Mouse (Mus musculus) heart, postnatal 0 days (tissue): Measurements from ENCODE around the gene Hadh. TPM values are rescaled to one million over a fixed set of nuclear protein-coding genes. Genes with fewer than 3 reads are reported as not detected.
A peak's percentile ranks its signal among the peaks of the same experiment; 100 is the strongest.

Source experiments
- ATAC-seq: fragments of 200-750 bp; cut with Nextera tagmentation; 2 replicates; pipeline ENCODE4 v1.8.0; 2017; ENCODE audit warnings: low read depth, moderate number of reproducible peaks, moderate library complexity; ENCODE audit not compliant: insufficient read depth
- DNase-seq: peaks from one replicate; pipeline ENCODE4 v3.0.0-alpha.2; 2016; ENCODE audit warnings: low spot score
- H3K27ac ChIP-seq: fragments of 300-500 bp; sonication (generic); 2 replicates; pipeline ENCODE4 v1.5.1; 2014; ENCODE audit warnings: low read depth, mild to moderate bottlenecking
- H3K27me3 ChIP-seq: fragments of 300-500 bp; sonication (generic); 2 replicates; pipeline ENCODE4 v1.6.1; 2014; ENCODE audit warnings: low read length, mixed read lengths; ENCODE audit not compliant: control insufficient read depth, insufficient read depth
- H3K36me3 ChIP-seq: fragments of 300-500 bp; sonication (generic); replicated peaks from 2 replicates; pipeline ENCODE4 v1.6.1; 2014; ENCODE audit warnings: low read length, mixed read lengths; ENCODE audit not compliant: control insufficient read depth, insufficient read depth
- H3K4me1 ChIP-seq: fragments of 300-500 bp; sonication (generic); 2 replicates; pipeline ENCODE4 v1.6.1; 2014; ENCODE audit warnings: antibody characterized with exemption; ENCODE audit not compliant: control insufficient read depth, insufficient read depth
- H3K4me2 ChIP-seq: fragments of 300-500 bp; sonication (generic); 2 replicates; pipeline ENCODE4 v1.6.1; 2014; ENCODE audit warnings: low read depth, mild to moderate bottlenecking, low read length, moderate library complexity
- H3K4me3 ChIP-seq: fragments of 300-500 bp; sonication (generic); 2 replicates; pipeline ENCODE4 v1.5.1; 2014; ENCODE audit warnings: low read depth, low read length
- H3K9ac ChIP-seq: fragments of 300-500 bp; sonication (generic); replicated peaks from 2 replicates; pipeline ENCODE4 v1.6.1; 2014; ENCODE audit warnings: low read depth, low read length, mixed read lengths
- H3K9me3 ChIP-seq: fragments of 300-500 bp; sonication (generic); replicated peaks from 2 replicates; pipeline ENCODE4 v1.6.1; 2016; ENCODE audit warnings: low read length; ENCODE audit not compliant: control insufficient read depth
- CTCF ChIP-seq: IDR thresholded peaks from 2 replicates; pipeline ENCODE4 v1.5.1; 2016; ENCODE audit warnings: antibody characterized with exemption, control low read depth, low read depth
- EP300 ChIP-seq: IDR thresholded peaks from 2 replicates; pipeline ENCODE4 v1.6.1; 2016; ENCODE audit warnings: antibody characterized with exemption, low read depth
- WGBS: fragments of 180-500 bp; shearing (Covaris S2); extraction: QIAGEN DNeasy Blood & Tissue Kit; methylation state at CpG from one replicate; pipeline ENCODE4 v1.1.7; 2014; 5-methylcytosine and 5-hydroxymethylcytosine counted together
- polyA plus RNA-seq: library from polyadenylated mRNA; unstranded; fragments of >200 nt; fragmentation: Nextera tagmentation; extraction: Ambion mirVana; gene quantifications from 2 replicates; pipeline ENCODE4 v1.2.1, GENCODE M21; 2015
- total RNA-seq: library from RNA; depleted of rRNA; stranded (reverse); fragments of >200 nt; gene quantifications from 2 replicates; pipeline ENCODE4 v1.2.3, GENCODE M21; 2014; ENCODE audit warnings: low replicate concordance

Hadh gene
- total and polyA plus RNA-seq, 2 experiments from 2014 or later = 237 to 433 TPM

GRCm38 (mm10) chr3:131218636-131219390 lies 53.1 kb downstream of the Hadh start:
- TF ChIP-seq EP300 (no peak), CTCF (no peak)
- Histone ChIP-seq H3K9ac (no peak overlapping the region), H3K27ac (no peak overlapping the region), H3K4me2 (no peak overlapping the region), H3K9me3 (no peaks in the 10 kb centered on the region), H3K36me3 (no peaks in the 10 kb centered on the region), H3K27me3 (no peaks in the 10 kb centered on the region), H3K4me1 (no peaks in the 10 kb centered on the region), H3K4me3 (no peak overlapping the region)
- WGBS = 89% methylated on average over 14 of the region's 14 CpGs
- DNase-seq = no peak
- no peak for ATAC-seq

GRCm38 (mm10) chr3:131214841-131215240 lies 57.1 kb downstream of the Hadh start:
- Histone ChIP-seq H3K4me3 (no peak overlapping the region), H3K9ac (no peak overlapping the region), H3K27me3 (no peaks in the 10 kb centered on the region), H3K4me1 (no peaks in the 10 kb centered on the region), H3K9me3 (0 out of 2 replicates have a peak, but pooled peaks cover 3% of the 10 kb centered on the region), H3K27ac (no peak overlapping the region), H3K36me3 (no peaks in the 10 kb centered on the region), H3K4me2 (no peak overlapping the region)
- TF ChIP-seq EP300 (no peak), CTCF (peak; percentile 45)
- ATAC-seq (no peak), DNase-seq (no peak)
- WGBS = 62% methylated on average over 9 of the region's 9 CpGs

GRCm38 (mm10) chr3:131214060-131214658 lies 57.7 kb downstream of the Hadh start:
- no peak for DNase-seq
- Histone ChIP-seq H3K4me2 (no peak overlapping the region), H3K4me1 (no peaks in the 10 kb centered on the region), H3K27ac (no peak overlapping the region), H3K4me3 (no peak overlapping the region), H3K36me3 (no peaks in the 10 kb centered on the region), H3K27me3 (no peaks in the 10 kb centered on the region), H3K9ac (no peak overlapping the region), H3K9me3 (0 out of 2 replicates have a peak, but pooled peaks cover 3% of the 10 kb centered on the region)
- TF ChIP-seq EP300 = no peak
- no peak for TF ChIP-seq CTCF
- WGBS = 84% methylated on average over 9 of the region's 9 CpGs
- ATAC-seq = no peak

- no peak for ATAC-seq
- DNase-seq = no peak
- TF ChIP-seq CTCF (no peak), EP300 (no peak)
Observed at GRCm38 (mm10) chr3:131212200-131212599, 59.7 kb downstream of the Hadh start.

GRCm38 (mm10) chr3:131208265-131208891 lies 63.5 kb downstream of the Hadh start:
- DNase-seq (no peak), ATAC-seq (no peak)
- WGBS = 73% methylated on average over 13 of the region's 13 CpGs
- Histone ChIP-seq H3K36me3 (no peaks in the 10 kb centered on the region), H3K27me3 (no peaks in the 10 kb centered on the region), H3K27ac (no peak overlapping the region), H3K4me2 (no peak overlapping the region), H3K4me3 (no peak overlapping the region), H3K9me3 (0 out of 2 replicates have a peak, but pooled peaks cover 3% of the 10 kb centered on the region), H3K4me1 (no peaks in the 10 kb centered on the region), H3K9ac (no peak overlapping the region)
- no peak for TF ChIP-seq EP300
- TF ChIP-seq CTCF = no peak

More at GRCm38 (mm10) chr3:131212200-131212599, 59.7 kb downstream of the Hadh start:
- H3K9ac ChIP-seq = no peak overlapping the region
- no peaks in the 10 kb centered on the region for H3K27me3 ChIP-seq
- no peaks in the 10 kb centered on the region for H3K4me1 ChIP-seq
- H3K27ac ChIP-seq = no peak overlapping the region
- H3K9me3 ChIP-seq = 0 out of 2 replicates have a peak, but pooled peaks cover 3% of the 10 kb centered on the region
- H3K36me3 ChIP-seq = no peaks in the 10 kb centered on the region
- H3K4me3 ChIP-seq = no peak overlapping the region
- no peak overlapping the region for H3K4me2 ChIP-seq
- 88% methylated on average over 7 of the region's 7 CpGs for WGBS
